Mouse (Mus musculus) CH12.LX (cell line): ENCODE results near the gene Fads1. TPM values are rescaled to one million over a fixed set of nuclear protein-coding genes. Genes with fewer than 3 reads are reported as not detected.

Experiments
- DNase-seq: peaks from one replicate; pipeline ENCODE4 v3.0.0-alpha.2; 2013; ENCODE audit errors: extremely low read depth
- H3K27ac ChIP-seq: 2 replicates; pipeline ENCODE4 v1.5.1; 2012; ENCODE audit warnings: low read depth, mild to moderate bottlenecking, control low read depth, moderate library complexity; ENCODE audit not compliant: insufficient read depth
- H3K27me3 ChIP-seq: replicated peaks from 2 replicates; pipeline ENCODE3; 2012; ENCODE audit warnings: inconsistent platforms
- H3K36me3 ChIP-seq, 2 experiments: replicated peaks in 1 of 2; 2 replicates each; pipeline versions ENCODE3 to v1.6.1; 2012; ENCODE audit warnings: inconsistent platforms in 1 of 2, low read length in 1 of 2, mild to moderate bottlenecking in 1 of 2, mixed read lengths in 1 of 2, moderate library complexity in 1 of 2; ENCODE audit not compliant: control insufficient read depth in 1 of 2, insufficient read depth in 1 of 2
- H3K4me1 ChIP-seq, 2 experiments: 2 replicates each; pipeline ENCODE4 v1.6.1; 2012; ENCODE audit warnings: inconsistent platforms in 1 of 2, moderate library complexity in 1 of 2; ENCODE audit not compliant: insufficient read depth in 2 of 2, control insufficient read depth in 1 of 2
- H3K4me2 ChIP-seq: 2 replicates; pipeline ENCODE4 v1.6.1; 2012; ENCODE audit warnings: low read depth, mild to moderate bottlenecking, control low read depth; ENCODE audit not compliant: poor library complexity, insufficient read depth, severe bottlenecking
- H3K4me3 ChIP-seq, 3 experiments: fragments of 150-350 bp in 1 of 3; sonication (generic) in 1 of 3; replicated peaks in 1 of 3; 2 replicates each; pipeline versions ENCODE3 to v1.5.1; 2011 to 2012; ENCODE audit warnings: low read depth in 2 of 3, low read length in 2 of 3, mild to moderate bottlenecking in 2 of 3, moderate library complexity in 2 of 3, control low read depth in 1 of 3, improper control_type of control experiment in 1 of 3, inconsistent platforms in 1 of 3, mixed read lengths in 1 of 3; ENCODE audit not compliant: poor library complexity in 1 of 3
- H3K79me2 ChIP-seq: replicated peaks from 2 replicates; pipeline ENCODE4 v1.6.1; 2012; ENCODE audit warnings: mild to moderate bottlenecking, moderate library complexity; ENCODE audit not compliant: control insufficient read depth, poor library complexity, insufficient read depth, severe bottlenecking; ENCODE audit errors: extremely low read depth
- H3K9ac ChIP-seq: 2 replicates; pipeline ENCODE4 v1.6.1; 2012; ENCODE audit warnings: low read depth, mild to moderate bottlenecking, control low read depth, moderate library complexity; ENCODE audit not compliant: insufficient read depth
- H3K9me3 ChIP-seq: replicated peaks from 2 replicates; pipeline ENCODE3; 2012; ENCODE audit warnings: low read length, inconsistent platforms, mixed read lengths
- E2F4 ChIP-seq: IDR thresholded peaks from 2 replicates; pipeline ENCODE4 v1.6.1; 2011; ENCODE audit warnings: low read depth, low read length, improper control_type of control experiment; ENCODE audit not compliant: insufficient replicate concordance
- ETS1 ChIP-seq: conservative IDR thresholded peaks from 2 replicates; pipeline ENCODE4 v1.6.1; 2012; ENCODE audit warnings: low read depth, mild to moderate bottlenecking, inconsistent platforms, low read length, improper control_type of control experiment, moderate library complexity
- JUN ChIP-seq: IDR thresholded peaks from 2 replicates; pipeline ENCODE4 v1.6.1; 2011; ENCODE audit warnings: low read depth, mild to moderate bottlenecking, low read length, improper control_type of control experiment, moderate library complexity; ENCODE audit not compliant: insufficient read depth
- JUND ChIP-seq: conservative IDR thresholded peaks from 2 replicates; pipeline ENCODE4 v1.6.1; 2011; ENCODE audit warnings: low read depth, low read length, improper control_type of control experiment
- KAT2A ChIP-seq: IDR thresholded peaks from 2 replicates; pipeline ENCODE4 v1.6.1; 2012; ENCODE audit warnings: low read length, improper control_type of control experiment, inconsistent platforms; ENCODE audit not compliant: insufficient replicate concordance
- MAX ChIP-seq: IDR thresholded peaks from 2 replicates; pipeline ENCODE4 v1.6.1; 2011; ENCODE audit warnings: low read length, improper control_type of control experiment
- MAZ ChIP-seq: IDR thresholded peaks from 2 replicates; pipeline ENCODE4 v1.6.1; 2012; ENCODE audit warnings: low read depth, mild to moderate bottlenecking, inconsistent platforms, low read length, improper control_type of control experiment, moderate library complexity
- PAX5 ChIP-seq: IDR thresholded peaks from 2 replicates; pipeline ENCODE4 v1.6.1; 2012; ENCODE audit warnings: low read length, inconsistent platforms, mixed read lengths
- TBP ChIP-seq: conservative IDR thresholded peaks from 2 replicates; pipeline ENCODE4 v1.6.1; 2011; ENCODE audit warnings: low read depth, low read length, improper control_type of control experiment
- USF1 ChIP-seq: IDR thresholded peaks from 2 replicates; pipeline ENCODE4 v1.6.1; 2014; ENCODE audit warnings: low read depth, mild to moderate bottlenecking, inconsistent platforms, low read length, improper control_type of control experiment
- USF2 ChIP-seq: conservative IDR thresholded peaks from 2 replicates; pipeline ENCODE4 v1.6.1; 2011; ENCODE audit warnings: low read depth, low read length, improper control_type of control experiment
- ZKSCAN1 ChIP-seq: IDR thresholded peaks from 2 replicates; pipeline ENCODE4 v1.6.1; 2012; ENCODE audit warnings: low read depth, inconsistent platforms, low read length, improper control_type of control experiment, borderline replicate concordance
- ZMIZ1 ChIP-seq: IDR thresholded peaks from 2 replicates; pipeline ENCODE4 v1.6.1; 2012; ENCODE audit warnings: low read depth, mild to moderate bottlenecking, inconsistent platforms, low read length, improper control_type of control experiment
- dilution Hi-C: fragments of 300-500 bp; cut with MboI; formaldehyde crosslinking; loops from 2 replicates; pipeline ENCODE4 v1.14.3; 2020; ENCODE audit warnings: low sequenced_read_pairs; ENCODE audit not compliant: extremely low pct_unique_long_range_greater_than_20kb, extremely low pct_ligation_motif_present
- in situ Hi-C: fragments of 300-500 bp; cut with MboI; formaldehyde crosslinking; loops from 3 replicates; pipeline ENCODE4 v1.14.3; 2019; ENCODE audit warnings: low sequenced_read_pairs, low pct_ligation_motif_present, low pct_unique_long_range_greater_than_20kb, mixed read lengths
- polyA plus RNA-seq: library from polyadenylated mRNA; unstranded; fragments of >175 nt; gene quantifications from 2 replicates; pipeline ENCODE4 v1.2.1, GENCODE M21; 2012; ENCODE audit warnings: low read depth; ENCODE audit not compliant: insufficient read length
- total RNA-seq, 2 experiments: library from RNA; depleted of rRNA; stranded (reverse); fragments of 300-350 nt in 1 of 2; fragments of >200 nt in 1 of 2; gene quantifications; 2 replicates each; pipeline ENCODE4 v1.2.3; 2012 to 2014

The Fads1 gene
- total and polyA plus RNA-seq, 3 experiments, result 30.6 to 44.7 (median 37.2) TPM

DNA sequence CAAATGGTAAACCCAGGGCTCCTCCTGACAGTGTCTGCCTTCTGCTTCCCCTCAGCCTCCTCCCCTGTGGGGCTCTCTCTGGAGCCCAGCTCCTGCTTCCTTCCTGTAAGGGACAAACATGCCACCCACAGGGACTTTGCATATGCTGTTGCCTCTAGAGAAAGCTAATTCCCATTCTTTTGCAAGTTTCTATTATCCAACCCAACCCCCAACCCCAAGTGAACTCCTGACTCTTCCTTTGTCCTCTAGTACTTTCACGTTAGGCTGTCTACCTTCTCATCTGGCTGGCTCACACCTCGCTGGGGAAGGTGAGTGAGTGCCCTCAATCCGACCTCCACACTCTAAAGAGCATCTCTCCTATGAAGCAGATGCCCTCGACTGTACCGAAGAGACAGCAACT, 49.2 kb downstream of the Fads1 start:
- H3K79me2 ChIP-seq, result no peaks in the 10 kb centered on the region
- dilution Hi-C loops, result no loop called here
- no peak overlapping the region for H3K4me2 ChIP-seq
- no peaks in the 10 kb centered on the region for H3K36me3 ChIP-seq
- TF ChIP-seq ZMIZ1, result no peak
- TF ChIP-seq MAX, result no peak
- no peak for TF ChIP-seq ETS1
- no peak for TF ChIP-seq USF2
- no peak for TF ChIP-seq TBP
- no peak for TF ChIP-seq ZKSCAN1
- no peaks in the 10 kb centered on the region for H3K9me3 ChIP-seq
- in situ Hi-C loops, result no loop called here
- peaks cover 99% of the 10 kb centered on the region for H3K27me3 ChIP-seq
- no peak overlapping the region for H3K27ac ChIP-seq
- no peak for DNase-seq
- H3K4me3 ChIP-seq, result no peak overlapping the region
- no peaks in the 10 kb centered on the region for H3K4me1 ChIP-seq
- H3K9ac ChIP-seq, result no peak overlapping the region

DNA sequence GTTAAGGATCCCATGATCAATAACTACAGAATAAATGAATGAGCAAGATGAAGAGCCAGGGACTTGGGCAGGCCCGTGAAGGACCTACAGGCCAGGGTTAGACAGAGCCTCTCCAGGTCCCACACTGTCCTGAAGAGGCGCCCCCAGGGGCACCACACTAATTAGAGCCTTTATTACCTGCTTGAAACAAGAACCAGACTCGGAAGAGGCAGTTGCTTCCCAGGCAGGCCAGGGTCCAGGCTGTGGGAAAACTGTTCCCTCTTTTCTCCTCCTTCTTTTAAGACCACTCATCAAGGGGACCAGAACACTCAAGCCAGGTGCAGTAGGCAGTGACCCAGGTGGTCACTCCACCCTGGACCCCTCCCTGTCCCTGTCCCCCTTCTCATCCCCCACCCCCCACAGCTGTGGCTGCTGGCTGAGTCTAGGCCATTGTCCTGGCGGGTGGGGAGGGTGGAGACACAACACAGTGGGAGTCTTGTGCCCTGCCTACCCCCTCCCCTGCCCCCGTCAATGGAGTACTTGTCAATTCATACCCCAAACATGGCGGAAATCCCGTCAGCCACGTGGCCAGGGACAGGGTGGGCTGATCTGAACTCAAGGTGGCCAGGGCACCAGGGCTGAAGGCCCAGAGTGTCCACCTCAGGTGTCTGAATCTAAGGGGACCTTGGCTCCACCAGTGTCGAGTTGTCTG, 49.8 kb downstream of the Fads1 start:
- no peaks in the 10 kb centered on the region for H3K36me3 ChIP-seq
- no peak overlapping the region for H3K4me2 ChIP-seq
- no peak overlapping the region for H3K9ac ChIP-seq
- H3K27me3 ChIP-seq, result peaks cover 98% of the 10 kb centered on the region
- no peaks in the 10 kb centered on the region for H3K9me3 ChIP-seq
- H3K4me1 ChIP-seq, result no peaks in the 10 kb centered on the region
- dilution Hi-C loops, result no loop called here
- no peak for TF ChIP-seq MAZ
- TF ChIP-seq KAT2A, result no peak
- TF ChIP-seq JUND, result no peak
- TF ChIP-seq USF1, result no peak
- no peak overlapping the region for H3K4me3 ChIP-seq
- in situ Hi-C loops, result no loop called here
- DNase-seq, result no peak
- no peak overlapping the region for H3K27ac ChIP-seq
- no peaks in the 10 kb centered on the region for H3K79me2 ChIP-seq

DNA sequence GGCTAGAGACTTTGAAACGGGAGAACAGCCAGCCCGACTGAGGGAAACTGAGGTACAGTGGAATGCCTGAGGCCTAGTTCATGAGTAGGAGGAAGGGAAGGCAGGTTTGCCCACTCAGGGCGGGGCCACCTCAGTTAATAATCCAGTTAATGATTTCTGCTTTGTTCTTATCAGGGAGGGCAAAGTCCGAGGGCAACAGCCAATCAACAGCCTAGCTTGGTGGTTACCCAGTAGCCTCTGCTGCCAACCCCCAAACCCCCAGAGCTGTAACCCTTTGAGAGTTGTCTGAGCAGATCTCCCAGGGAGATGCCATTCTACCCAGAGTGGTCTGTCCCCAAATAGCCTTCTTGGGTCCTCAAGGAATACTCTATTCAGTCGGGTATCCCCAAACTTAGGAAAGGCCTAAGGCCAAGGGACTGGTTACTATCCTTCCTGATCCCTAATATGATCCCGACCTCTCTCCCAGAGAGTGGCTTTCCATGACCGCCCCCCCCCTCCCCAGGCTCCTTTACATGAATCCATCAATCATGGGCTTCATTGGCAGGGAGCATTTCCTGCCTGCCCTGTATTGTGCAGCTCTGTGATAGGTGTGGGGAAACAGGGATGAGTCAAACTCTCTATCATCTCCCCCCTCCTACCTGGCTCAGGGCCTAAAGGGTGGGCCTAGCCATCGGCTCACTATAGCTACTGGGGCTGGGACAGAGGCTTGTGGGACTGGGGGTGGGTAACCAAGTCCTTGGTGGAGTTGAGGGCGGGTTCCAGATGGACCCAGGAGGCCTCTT, 53.3 kb downstream of the Fads1 start:
- no peak for DNase-seq
- Histone ChIP-seq H3K79me2 (no peaks in the 10 kb centered on the region), H3K27ac (no peak overlapping the region), H3K27me3 (peaks cover 90% of the 10 kb centered on the region), H3K4me3 (no peak overlapping the region), H3K4me2 (no peak overlapping the region), H3K9me3 (no peaks in the 10 kb centered on the region), H3K9ac (no peak overlapping the region), H3K4me1 (no peaks in the 10 kb centered on the region), H3K36me3 (no peaks in the 10 kb centered on the region)
- dilution Hi-C loops (no loop called here), in situ Hi-C loops (no loop called here)
- TF ChIP-seq E2F4, result no peak
- TF ChIP-seq ZKSCAN1, result no peak
- no peak for TF ChIP-seq PAX5
- no peak for TF ChIP-seq JUN
- TF ChIP-seq USF1, result no peak
- TF ChIP-seq TBP, result no peak
